Mouse (Mus musculus): Measurements from ENCODE around the gene Pradc1. TPM values are rescaled to one million over a fixed set of nuclear protein-coding genes. Genes with fewer than 3 reads are reported as not detected.

The Pradc1 gene
- polyA plus RNA-seq, 1 experiment from 2014 or later, result 26.7 TPM

DNA sequence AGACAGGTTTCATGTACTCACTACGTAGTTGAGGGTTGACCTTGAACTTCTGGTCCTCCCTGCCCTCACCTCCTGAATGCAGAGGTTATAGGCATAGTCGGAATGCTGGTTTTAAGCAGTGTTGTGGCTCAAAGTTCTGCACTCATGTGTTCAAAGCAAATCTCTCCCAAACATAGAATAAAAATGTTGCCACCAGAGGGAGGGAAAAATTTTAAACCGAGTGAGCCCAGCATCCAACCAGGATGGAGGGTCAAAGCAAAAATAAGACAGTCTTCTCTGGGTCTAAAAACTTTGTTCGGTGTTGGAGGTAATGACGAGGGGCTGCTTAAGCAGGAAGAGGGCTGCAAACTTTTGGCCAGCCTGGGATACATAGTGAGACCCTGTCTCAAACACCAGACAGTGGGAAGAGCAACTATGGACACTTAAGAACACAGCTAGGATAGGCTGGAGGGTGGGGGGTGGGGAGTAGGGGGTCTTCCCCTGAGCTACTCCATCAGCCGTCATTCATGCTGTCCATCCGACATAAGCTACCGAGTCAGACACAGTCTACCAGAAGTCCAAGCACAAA, 20.4 kb downstream of the Pradc1 start:
- Histone ChIP-seq H3K27ac (ENCODE audit: low read depth) (no peak overlapping the region), H3K27me3 (replicated peaks; ENCODE audit: control insufficient read depth, insufficient read depth, low read length) (no peaks in the 10 kb centered on the region), H3K4me3 (ENCODE audit: low read depth, low read length) (peak overlapping the region; percentile 96), H3K36me3 (ENCODE audit: control insufficient read depth, insufficient read depth, low read length) (no peaks in the 10 kb centered on the region), H3K9ac (ENCODE audit: low read length) (peak overlapping the region; percentile 84), H3K4me1 (replicated peaks; ENCODE audit: control insufficient read depth, insufficient read depth, low read length) (no peaks in the 10 kb centered on the region), H3K9me3 (ENCODE audit: control insufficient read depth, low read length) (no peaks in the 10 kb centered on the region), H3K4me2 (ENCODE audit: low read length) (peak overlapping the region; percentile 86)
- 43% methylated on average over 8 of the region's 8 CpGs for WGBS
- peak; percentile 54 for DNase-seq (ENCODE audit: low spot score)
- ATAC-seq (replicated peaks; ENCODE audit: low FRiP score, low TSS enrichment, low read depth), result peak; percentile 64

DNA sequence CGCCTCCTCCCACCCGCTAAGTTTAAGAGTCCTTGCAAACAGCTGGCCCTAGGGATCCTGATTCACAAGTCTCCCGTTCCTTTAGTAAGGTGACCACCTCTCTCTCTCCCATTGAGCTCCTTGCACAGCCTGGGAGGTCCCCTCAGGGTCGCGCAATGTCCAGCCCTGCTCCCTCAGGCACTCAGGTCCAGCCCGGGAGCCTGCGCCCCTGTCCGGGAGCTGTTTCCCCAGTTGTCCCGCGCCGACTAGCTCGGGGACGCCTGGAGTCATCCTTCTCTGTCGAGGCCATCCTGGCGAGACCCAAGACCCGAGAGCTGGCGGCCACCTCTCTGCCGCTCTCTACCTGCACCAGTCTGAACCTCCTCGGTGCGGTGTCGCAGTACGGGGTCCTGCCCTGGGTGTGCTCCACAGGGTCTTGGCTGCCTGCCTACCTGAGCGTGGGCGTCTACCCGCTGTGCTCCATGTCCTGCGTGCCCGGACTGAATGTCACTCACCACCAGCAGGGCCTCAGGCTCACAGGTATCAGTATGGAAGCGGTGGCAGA, 27.9 kb downstream of the Pradc1 start, which contains the start of gene Noto:
TSS of gene Noto (plus strand) at position 51 of the 544 bp plus-strand sequence.
- Histone ChIP-seq H3K36me3 (ENCODE audit: control insufficient read depth, insufficient read depth, low read length) (no peaks in the 10 kb centered on the region), H3K9ac (ENCODE audit: low read length) (no peak within 1 kb of the TSS), H3K4me2 (ENCODE audit: low read length) (no peak within 1 kb of the TSS), H3K4me3 (ENCODE audit: low read depth, low read length) (no peak within 1 kb of the TSS), H3K27ac (ENCODE audit: low read depth) (no peak within 1 kb of the TSS), H3K4me1 (replicated peaks; ENCODE audit: control insufficient read depth, insufficient read depth, low read length) (no peaks in the 10 kb centered on the region), H3K27me3 (replicated peaks; ENCODE audit: control insufficient read depth, insufficient read depth, low read length) (0 out of 2 replicates have a peak, but pooled peaks cover 3% of the 10 kb centered on the region), H3K9me3 (ENCODE audit: control insufficient read depth, low read length) (no peaks in the 10 kb centered on the region)
- 12% methylated on average over 28 of the region's 28 CpGs for WGBS
- DNase-seq (ENCODE audit: low spot score) (peak; percentile 59), ATAC-seq (replicated peaks; ENCODE audit: low FRiP score, low TSS enrichment, low read depth) (no peak)

DNA sequence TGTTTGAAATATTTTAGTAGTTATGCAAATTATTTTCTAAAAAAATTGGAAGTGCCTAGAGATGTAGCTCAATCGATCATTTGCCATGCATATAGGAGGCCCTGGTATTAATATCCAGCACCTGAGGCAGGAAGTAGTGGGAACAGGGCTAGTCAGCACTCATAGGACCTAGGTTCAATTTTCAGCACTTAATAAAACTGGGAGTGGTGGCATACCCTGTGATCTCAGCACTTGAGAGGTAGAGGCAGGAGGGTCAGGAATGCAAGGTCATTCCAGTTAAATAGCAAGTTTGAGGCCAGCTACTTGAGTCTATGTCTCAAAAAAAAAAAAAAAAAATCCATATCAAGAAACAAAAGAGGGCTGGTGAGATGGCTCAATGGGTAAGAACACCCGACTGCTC, 32.6 kb downstream of the Pradc1 start:
- H3K4me3 ChIP-seq (ENCODE audit: low read depth, low read length), result no peak overlapping the region
- no peak overlapping the region for H3K4me2 ChIP-seq (ENCODE audit: low read length)
- 83% methylated on average over 2 of the region's 2 CpGs for WGBS
- H3K4me1 ChIP-seq (replicated peaks; ENCODE audit: control insufficient read depth, insufficient read depth, low read length), result no peaks in the 10 kb centered on the region
- no peak for ATAC-seq (replicated peaks; ENCODE audit: low FRiP score, low TSS enrichment, low read depth)
- no peak for DNase-seq (ENCODE audit: low spot score)
- no peaks in the 10 kb centered on the region for H3K36me3 ChIP-seq (ENCODE audit: control insufficient read depth, insufficient read depth, low read length)
- H3K27me3 ChIP-seq (replicated peaks; ENCODE audit: control insufficient read depth, insufficient read depth, low read length), result 0 out of 2 replicates have a peak, but pooled peaks cover 3% of the 10 kb centered on the region
- no peaks in the 10 kb centered on the region for H3K9me3 ChIP-seq (ENCODE audit: control insufficient read depth, low read length)
- no peak overlapping the region for H3K27ac ChIP-seq (ENCODE audit: low read depth)
- no peak overlapping the region for H3K9ac ChIP-seq (ENCODE audit: low read length)

DNA sequence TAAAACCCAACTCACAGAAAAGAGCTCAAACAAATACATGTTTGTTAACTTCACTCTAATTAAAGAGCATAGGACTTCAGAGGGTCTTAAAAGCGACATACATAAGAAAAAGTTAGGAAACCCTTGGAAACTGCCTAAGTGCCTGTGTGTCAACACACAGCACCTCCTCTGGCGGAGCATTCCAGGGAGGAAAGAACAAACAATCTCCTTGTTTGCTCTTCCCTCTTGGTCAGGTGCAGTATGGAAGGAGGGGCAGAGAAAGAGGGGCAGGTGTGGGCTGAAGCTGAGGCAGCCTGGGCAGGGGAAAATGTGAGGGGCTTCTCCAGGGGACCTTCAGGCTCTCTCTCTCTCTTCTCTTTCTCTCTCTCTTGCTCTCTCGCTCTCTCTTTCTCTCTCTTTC, 35.9 kb downstream of the Pradc1 start:
- no peaks in the 10 kb centered on the region for H3K36me3 ChIP-seq (ENCODE audit: control insufficient read depth, insufficient read depth, low read length)
- DNase-seq (ENCODE audit: low spot score), result no peak
- H3K4me1 ChIP-seq (replicated peaks; ENCODE audit: control insufficient read depth, insufficient read depth, low read length), result no peaks in the 10 kb centered on the region
- no peak overlapping the region for H3K4me2 ChIP-seq (ENCODE audit: low read length)
- WGBS, result 34% methylated on average over 3 of the region's 3 CpGs
- no peak overlapping the region for H3K4me3 ChIP-seq (ENCODE audit: low read depth, low read length)
- H3K9me3 ChIP-seq (ENCODE audit: control insufficient read depth, low read length), result no peaks in the 10 kb centered on the region
- no peaks in the 10 kb centered on the region for H3K27me3 ChIP-seq (replicated peaks; ENCODE audit: control insufficient read depth, insufficient read depth, low read length)
- no peak for ATAC-seq (replicated peaks; ENCODE audit: low FRiP score, low TSS enrichment, low read depth)
- no peak overlapping the region for H3K9ac ChIP-seq (ENCODE audit: low read length)
- no peak overlapping the region for H3K27ac ChIP-seq (ENCODE audit: low read depth)

DNA sequence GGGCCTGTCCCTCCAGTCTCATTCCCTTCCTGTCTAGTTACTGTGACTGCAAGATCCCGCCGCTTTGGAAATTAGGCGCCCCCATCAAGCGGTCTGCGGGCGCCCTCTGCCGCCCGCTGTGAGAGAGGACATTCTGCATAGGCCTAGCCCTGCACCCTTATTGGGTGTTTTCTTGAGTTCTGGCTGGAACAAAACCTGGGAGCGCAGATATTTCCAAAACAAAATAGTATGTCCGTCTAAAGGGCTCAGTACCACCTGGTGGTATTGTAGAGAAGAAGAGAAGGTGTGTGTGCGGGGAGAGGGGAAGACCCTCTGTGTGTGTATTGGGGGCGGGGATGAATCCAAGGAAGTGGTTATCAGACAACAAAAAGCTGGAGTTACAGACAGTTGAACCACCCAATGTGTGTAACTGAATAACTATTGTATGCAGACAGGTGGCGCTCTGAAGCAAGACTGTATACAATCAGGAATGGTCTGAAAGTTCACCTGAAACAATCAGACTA, 40.9 kb downstream of the Pradc1 start:
- H3K4me1 ChIP-seq (replicated peaks; ENCODE audit: control insufficient read depth, insufficient read depth, low read length), result no peaks in the 10 kb centered on the region
- H3K27me3 ChIP-seq (replicated peaks; ENCODE audit: control insufficient read depth, insufficient read depth, low read length), result peaks cover 39% of the 10 kb centered on the region
- DNase-seq (ENCODE audit: low spot score), result peak; percentile 89
- H3K36me3 ChIP-seq (ENCODE audit: control insufficient read depth, insufficient read depth, low read length), result no peaks in the 10 kb centered on the region
- 11% methylated on average over 13 of the region's 13 CpGs for WGBS
- H3K9ac ChIP-seq (ENCODE audit: low read length), result no peak overlapping the region
- peak; percentile 78 for ATAC-seq (replicated peaks; ENCODE audit: low FRiP score, low TSS enrichment, low read depth)
- no peaks in the 10 kb centered on the region for H3K9me3 ChIP-seq (ENCODE audit: control insufficient read depth, low read length)
- no peak overlapping the region for H3K4me3 ChIP-seq (ENCODE audit: low read depth, low read length)
- no peak overlapping the region for H3K27ac ChIP-seq (ENCODE audit: low read depth)
- H3K4me2 ChIP-seq (ENCODE audit: low read length), result no peak overlapping the region

DNA sequence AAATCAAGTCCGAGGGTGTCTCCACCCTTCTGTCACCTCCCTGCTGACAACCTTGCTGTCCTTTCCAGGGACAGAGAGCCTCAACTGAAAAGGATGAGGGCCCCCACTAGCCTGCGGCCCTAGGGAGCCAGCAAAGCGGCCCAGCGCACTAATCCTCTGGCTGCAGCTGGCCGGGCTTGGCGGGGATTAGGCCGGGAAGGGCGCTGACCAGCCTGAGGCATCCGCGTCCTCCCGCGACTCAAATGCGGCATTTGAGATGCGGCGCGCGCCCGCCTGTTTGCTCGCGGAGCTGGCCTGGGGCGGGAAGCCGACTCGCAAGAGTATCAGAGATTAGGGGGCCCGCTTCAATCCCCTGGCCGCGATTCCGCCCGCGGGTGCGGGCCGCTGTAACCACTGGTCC, 42.8 kb downstream of the Pradc1 start:
- ATAC-seq (replicated peaks; ENCODE audit: low FRiP score, low TSS enrichment, low read depth), result no peak
- Histone ChIP-seq H3K36me3 (ENCODE audit: control insufficient read depth, insufficient read depth, low read length) (no peaks in the 10 kb centered on the region), H3K9ac (ENCODE audit: low read length) (no peak overlapping the region), H3K4me3 (ENCODE audit: low read depth, low read length) (peak overlapping the region; percentile 16; the same call in 1 of the 2 replicates), H3K4me1 (replicated peaks; ENCODE audit: control insufficient read depth, insufficient read depth, low read length) (no peaks in the 10 kb centered on the region), H3K9me3 (ENCODE audit: control insufficient read depth, low read length) (no peaks in the 10 kb centered on the region), H3K27me3 (replicated peaks; ENCODE audit: control insufficient read depth, insufficient read depth, low read length) (peaks cover 39% of the 10 kb centered on the region), H3K4me2 (ENCODE audit: low read length) (peak overlapping the region; percentile 34), H3K27ac (ENCODE audit: low read depth) (no peak overlapping the region)
- 1% methylated on average over 31 of the region's 31 CpGs for WGBS
- DNase-seq (ENCODE audit: low spot score), result peak; percentile 56

DNA sequence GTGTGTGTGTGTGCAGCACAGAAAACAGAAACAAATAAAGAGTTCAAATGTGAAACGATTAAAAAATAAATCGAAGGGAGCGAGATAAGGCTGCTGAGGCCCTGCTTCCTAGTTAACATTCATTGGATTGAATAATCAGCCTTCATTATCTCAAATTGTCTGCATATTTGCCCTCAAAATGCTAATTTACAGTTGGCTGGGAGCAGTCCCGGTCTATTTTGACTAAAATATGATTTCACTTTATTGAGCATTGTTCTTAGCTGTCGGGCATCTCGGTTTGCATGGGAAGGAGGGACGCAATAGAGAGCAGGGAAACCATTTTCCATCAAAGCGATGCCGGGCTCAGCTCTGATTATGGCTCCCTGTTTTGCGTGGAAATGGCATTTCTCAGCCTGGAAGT, 48.7 kb downstream of the Pradc1 start:
- WGBS, result 82% methylated on average over 10 of the region's 10 CpGs
- ATAC-seq (replicated peaks; ENCODE audit: low FRiP score, low TSS enrichment, low read depth), result no peak
- Histone ChIP-seq H3K9ac (ENCODE audit: low read length) (no peak overlapping the region), H3K36me3 (ENCODE audit: control insufficient read depth, insufficient read depth, low read length) (no peaks in the 10 kb centered on the region), H3K4me3 (ENCODE audit: low read depth, low read length) (no peak overlapping the region), H3K4me1 (replicated peaks; ENCODE audit: control insufficient read depth, insufficient read depth, low read length) (no peaks in the 10 kb centered on the region), H3K4me2 (ENCODE audit: low read length) (no peak overlapping the region), H3K27ac (ENCODE audit: low read depth) (no peak overlapping the region), H3K9me3 (ENCODE audit: control insufficient read depth, low read length) (no peaks in the 10 kb centered on the region), H3K27me3 (replicated peaks; ENCODE audit: control insufficient read depth, insufficient read depth, low read length) (peaks cover 14% of the 10 kb centered on the region)
- DNase-seq (ENCODE audit: low spot score), result no peak

DNA sequence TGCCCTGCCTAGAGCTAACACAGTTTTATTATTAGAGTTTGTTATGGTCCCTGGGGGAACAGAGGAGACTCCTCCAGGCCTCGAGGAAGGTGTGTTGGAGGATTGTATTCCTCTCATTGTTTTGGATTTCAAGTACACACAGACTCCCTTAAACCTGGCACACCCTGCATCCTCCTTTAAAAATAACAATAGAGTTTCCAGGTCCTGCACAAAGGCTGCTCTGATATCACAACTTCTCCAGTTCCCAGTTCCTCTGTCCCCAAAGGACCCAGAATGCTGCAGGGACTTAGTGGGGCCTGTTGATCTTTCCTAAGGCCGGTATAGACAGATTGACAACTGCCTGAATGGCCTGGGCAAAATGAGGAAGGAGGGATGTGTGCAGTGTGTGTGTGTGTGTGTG, 49.2 kb downstream of the Pradc1 start:
- Histone ChIP-seq H3K4me2 (ENCODE audit: low read length) (no peak overlapping the region), H3K27ac (ENCODE audit: low read depth) (no peak overlapping the region), H3K9me3 (ENCODE audit: control insufficient read depth, low read length) (no peaks in the 10 kb centered on the region), H3K9ac (ENCODE audit: low read length) (no peak overlapping the region), H3K4me1 (replicated peaks; ENCODE audit: control insufficient read depth, insufficient read depth, low read length) (no peaks in the 10 kb centered on the region), H3K36me3 (ENCODE audit: control insufficient read depth, insufficient read depth, low read length) (no peaks in the 10 kb centered on the region), H3K27me3 (replicated peaks; ENCODE audit: control insufficient read depth, insufficient read depth, low read length) (peaks cover 9% of the 10 kb centered on the region), H3K4me3 (ENCODE audit: low read depth, low read length) (no peak overlapping the region)
- no peak for DNase-seq (ENCODE audit: low spot score)
- WGBS, result 54% methylated on average over 2 of the region's 2 CpGs
- no peak for ATAC-seq (replicated peaks; ENCODE audit: low FRiP score, low TSS enrichment, low read depth)

DNA sequence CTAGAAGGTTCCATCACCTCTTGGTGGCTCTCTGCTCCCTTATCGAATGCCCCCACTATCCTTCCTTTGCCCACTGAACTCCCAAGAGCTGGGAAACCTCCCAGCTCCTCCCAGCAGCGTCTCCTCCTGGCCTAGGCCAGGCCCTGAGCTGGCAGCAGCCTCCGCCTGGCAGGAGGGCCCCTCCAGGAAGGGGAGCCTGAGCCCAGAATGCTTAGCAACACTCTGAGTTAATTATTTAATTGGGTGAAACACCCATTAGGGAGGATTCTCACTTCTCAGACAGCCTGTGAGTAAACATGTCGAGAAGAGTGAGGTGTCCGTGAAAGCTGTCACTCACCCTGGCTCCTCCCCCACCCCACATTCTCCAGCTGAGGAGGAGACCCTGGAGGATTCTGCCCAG, 52.1 kb downstream of the Pradc1 start:
- H3K36me3 ChIP-seq (ENCODE audit: control insufficient read depth, insufficient read depth, low read length), result no peaks in the 10 kb centered on the region
- H3K9ac ChIP-seq (ENCODE audit: low read length), result no peak overlapping the region
- H3K27me3 ChIP-seq (replicated peaks; ENCODE audit: control insufficient read depth, insufficient read depth, low read length), result no peaks in the 10 kb centered on the region
- no peak overlapping the region for H3K4me3 ChIP-seq (ENCODE audit: low read depth, low read length)
- H3K4me2 ChIP-seq (ENCODE audit: low read length), result no peak overlapping the region
- 29% methylated on average over 5 of the region's 5 CpGs for whole genome bisulfite sequencing
- H3K9me3 ChIP-seq (ENCODE audit: control insufficient read depth, low read length), result no peaks in the 10 kb centered on the region
- no peaks in the 10 kb centered on the region for H3K4me1 ChIP-seq (replicated peaks; ENCODE audit: control insufficient read depth, insufficient read depth, low read length)
- no peak overlapping the region for H3K27ac ChIP-seq (ENCODE audit: low read depth)
- ATAC-seq (replicated peaks; ENCODE audit: low FRiP score, low TSS enrichment, low read depth) (no peak), DNase-seq (ENCODE audit: low spot score) (no peak)

Data from intestine, embryonic 14.5 days (tissue).